Mouse (Mus musculus) small intestine, adult 2 months (tissue): ENCODE measurements at regions not wholly inside any gene's neighbourhood (a gene's known extent, or its start where the extent isn't known, plus 50 kb on each side); places are given as distances from the start of the nearest gene placed in this dataset.

Source experiments
- CTCF ChIP-seq: fragments of 200-500 bp; IDR thresholded peaks from 2 replicates; pipeline ENCODE4 v1.5.1; 2012; ENCODE audit warnings: low read depth, mild to moderate bottlenecking, control low read depth, inconsistent platforms, low read length, moderate library complexity, mixed read lengths; ENCODE audit not compliant: insufficient replicate concordance, insufficient read length; ENCODE audit errors: extremely low read depth
- POLR2A ChIP-seq: fragments of 200-500 bp; IDR thresholded peaks from 2 replicates; pipeline ENCODE4 v1.6.1; 2012; ENCODE audit warnings: low read depth, mild to moderate bottlenecking, control low read depth, inconsistent platforms, low read length, moderate library complexity

GRCm38 (mm10) chr19:30330792-30331191, 98.0 kb downstream of the Mbl2 start:
- TF ChIP-seq CTCF (no peak), POLR2A (no peak)
